Mouse (Mus musculus) midbrain, postnatal 0 days (tissue): ENCODE data around the gene Unc13c. TPM values are rescaled to one million over a fixed set of nuclear protein-coding genes. Genes with fewer than 3 reads are reported as not detected.

Experiments
- ATAC-seq: fragments of 200-750 bp; cut with Nextera tagmentation; 2 replicates; pipeline ENCODE4 v1.8.0; 2017; ENCODE audit warnings: moderate number of reproducible peaks, mild to moderate bottlenecking, moderate TSS enrichment, moderate library complexity; ENCODE audit not compliant: low FRiP score
- DNase-seq: peaks from one replicate; pipeline ENCODE4 v3.0.0-alpha.2; 2015; ENCODE audit warnings: low spot score
- H3K27ac ChIP-seq: fragments of 300-500 bp; sonication (generic); 2 replicates; pipeline ENCODE4 v1.5.1; 2014; ENCODE audit warnings: low read depth, mild to moderate bottlenecking, low read length, mixed read lengths
- H3K27me3 ChIP-seq: fragments of 300-500 bp; sonication (generic); 2 replicates; pipeline ENCODE4 v1.6.1; 2014; ENCODE audit warnings: low read length, control low read depth, mixed read lengths; ENCODE audit not compliant: insufficient read depth
- H3K36me3 ChIP-seq: fragments of 300-500 bp; sonication (generic); 2 replicates; pipeline ENCODE4 v1.6.1; 2014; ENCODE audit warnings: low read length, control low read depth, mixed read lengths; ENCODE audit not compliant: insufficient read depth
- H3K4me1 ChIP-seq: fragments of 300-500 bp; sonication (generic); 2 replicates; pipeline ENCODE4 v1.6.1; 2014; ENCODE audit warnings: mild to moderate bottlenecking, control low read depth, antibody characterized with exemption, low read length, mixed read lengths; ENCODE audit not compliant: insufficient read depth
- H3K4me2 ChIP-seq: fragments of 300-500 bp; sonication (generic); 2 replicates; pipeline ENCODE4 v1.6.1; 2014; ENCODE audit warnings: low read depth, mild to moderate bottlenecking, low read length, mixed read lengths; ENCODE audit not compliant: poor library complexity, severe bottlenecking
- H3K4me3 ChIP-seq: fragments of 300-500 bp; sonication (generic); 2 replicates; pipeline ENCODE4 v1.5.1; 2014; ENCODE audit warnings: low read depth, mild to moderate bottlenecking, low read length, moderate library complexity
- H3K9ac ChIP-seq: fragments of 300-500 bp; sonication (generic); replicated peaks from 2 replicates; pipeline ENCODE4 v1.6.1; 2014; ENCODE audit warnings: mild to moderate bottlenecking, low read length, moderate library complexity, mixed read lengths; ENCODE audit not compliant: poor library complexity, severe bottlenecking
- H3K9me3 ChIP-seq: fragments of 300-500 bp; sonication (generic); 2 replicates; pipeline ENCODE4 v1.6.1; 2016; ENCODE audit warnings: low read length, control low read depth
- CTCF ChIP-seq: IDR thresholded peaks from 2 replicates; pipeline ENCODE4 v1.5.1; 2016; ENCODE audit warnings: antibody characterized with exemption, mild to moderate bottlenecking
- WGBS: fragments of 180-500 bp; shearing (Covaris S2); extraction: QIAGEN DNeasy Blood & Tissue Kit; methylation state at CpG from one replicate; pipeline ENCODE4 v1.1.7; 2014; 5-methylcytosine and 5-hydroxymethylcytosine counted together
- polyA plus RNA-seq: library from polyadenylated mRNA; unstranded; fragments of >200 nt; fragmentation: Nextera tagmentation; extraction: Ambion mirVana; gene quantifications from 2 replicates; pipeline ENCODE4 v1.2.1, GENCODE M21; 2015
- total RNA-seq: library from RNA; depleted of rRNA; stranded (reverse); fragments of >200 nt; gene quantifications from 2 replicates; pipeline ENCODE4 v1.2.3, GENCODE M21; 2014

The Unc13c gene
- total and polyA plus RNA-seq, 2 experiments from 2014 or later: 6.3 to 15.3 TPM

GRCm38 (mm10) chr9:73697103-73697502, 271.7 kb downstream of the Unc13c start:
- Histone ChIP-seq H3K27me3 (no peaks in the 10 kb centered on the region), H3K36me3 (no peaks in the 10 kb centered on the region), H3K9ac (no peak overlapping the region), H3K4me2 (no peak overlapping the region), H3K9me3 (no peaks in the 10 kb centered on the region), H3K27ac (no peak overlapping the region), H3K4me3 (no peak overlapping the region), H3K4me1 (no peaks in the 10 kb centered on the region)
- TF ChIP-seq CTCF: no peak
- DNase-seq (no peak), ATAC-seq (no peak)
- WGBS: 32% methylated on average over 2 of the region's 2 CpGs

- no peaks in the 10 kb centered on the region for H3K9me3 ChIP-seq
- H3K36me3 ChIP-seq: no peaks in the 10 kb centered on the region
- 72% methylated on average over 2 of the region's 2 CpGs for WGBS
- no peak for ATAC-seq
- DNase-seq: no peak
- H3K4me1 ChIP-seq: 0 out of 2 replicates have a peak, but pooled peaks cover 4% of the 10 kb centered on the region
- H3K9ac ChIP-seq: no peak overlapping the region
- H3K27me3 ChIP-seq: no peaks in the 10 kb centered on the region
- H3K4me3 ChIP-seq: no peak overlapping the region
- no peak overlapping the region for H3K4me2 ChIP-seq
- H3K27ac ChIP-seq: no peak overlapping the region
- TF ChIP-seq CTCF: no peak
These were observed 287.2 kb downstream of the Unc13c start for GRCm38 (mm10) chr9:73681580-73681979.

- WGBS: 41% methylated on average over 13 of the region's 13 CpGs
- no peak overlapping the region for H3K4me2 ChIP-seq
- DNase-seq: peak; percentile 11
- H3K9ac ChIP-seq: no peak overlapping the region
- H3K27ac ChIP-seq: no peak overlapping the region
- no peak overlapping the region for H3K4me3 ChIP-seq
- H3K36me3 ChIP-seq: no peaks in the 10 kb centered on the region
- no peak for TF ChIP-seq CTCF
- H3K9me3 ChIP-seq: no peaks in the 10 kb centered on the region
- H3K4me1 ChIP-seq: 0 out of 2 replicates have a peak, but pooled peaks cover 4% of the 10 kb centered on the region
- 0 out of 2 replicates have a peak, but pooled peaks have one; percentile 31 for ATAC-seq
- no peaks in the 10 kb centered on the region for H3K27me3 ChIP-seq
These were observed 287.9 kb downstream of the Unc13c start for GRCm38 (mm10) chr9:73680545-73681495.

- DNase-seq: no peak
- no peak for TF ChIP-seq CTCF
- no peaks in the 10 kb centered on the region for H3K27me3 ChIP-seq
- WGBS: 70% methylated on average over 6 of the region's 6 CpGs
- no peak overlapping the region for H3K9ac ChIP-seq
- no peaks in the 10 kb centered on the region for H3K4me1 ChIP-seq
- H3K27ac ChIP-seq: no peak overlapping the region
- H3K4me3 ChIP-seq: no peak overlapping the region
- no peaks in the 10 kb centered on the region for H3K36me3 ChIP-seq
- H3K4me2 ChIP-seq: no peak overlapping the region
- no peak for ATAC-seq
- H3K9me3 ChIP-seq: no peaks in the 10 kb centered on the region
These were observed 297.0 kb downstream of the Unc13c start for GRCm38 (mm10) chr9:73671656-73672212.

GRCm38 (mm10) chr9:73670040-73670439, 298.7 kb downstream of the Unc13c start:
- no peak overlapping the region for H3K4me3 ChIP-seq
- H3K9me3 ChIP-seq: no peaks in the 10 kb centered on the region
- no peaks in the 10 kb centered on the region for H3K27me3 ChIP-seq
- no peak overlapping the region for H3K9ac ChIP-seq
- DNase-seq (no peak), ATAC-seq (no peak)
- no peaks in the 10 kb centered on the region for H3K4me1 ChIP-seq
- no peak for TF ChIP-seq CTCF
- H3K4me2 ChIP-seq: no peak overlapping the region
- H3K27ac ChIP-seq: no peak overlapping the region
- WGBS: 76% methylated on average over 2 of the region's 2 CpGs
- no peaks in the 10 kb centered on the region for H3K36me3 ChIP-seq

- 88% methylated on average over 7 of the region's 7 CpGs for WGBS
- no peaks in the 10 kb centered on the region for H3K4me1 ChIP-seq
- H3K27ac ChIP-seq: no peak overlapping the region
- ATAC-seq: no peak
- H3K4me2 ChIP-seq: no peak overlapping the region
- no peak for TF ChIP-seq CTCF
- H3K9me3 ChIP-seq: no peaks in the 10 kb centered on the region
- no peaks in the 10 kb centered on the region for H3K36me3 ChIP-seq
- no peak overlapping the region for H3K9ac ChIP-seq
- no peak for DNase-seq
- no peak overlapping the region for H3K4me3 ChIP-seq
- H3K27me3 ChIP-seq: no peaks in the 10 kb centered on the region
These were observed 305.9 kb downstream of the Unc13c start for GRCm38 (mm10) chr9:73662839-73663238.
